Mouse (Mus musculus) spleen, postnatal 4 days (tissue): ENCODE results near the gene Cbx4.
A peak's percentile ranks its signal among the peaks of the same experiment; 100 is the strongest.

ENCODE experiments used
- DNase-seq, 2 experiments: peaks; one replicate each; pipeline ENCODE4 v3.0.0; 2022; ENCODE audit warnings: low spot score in 2 of 2

The Cbx4 gene

GRCm38 (mm10) chr11:119085279-119086062, 550 bp downstream of the Cbx4 start:
- peak; percentile 46 to 78 for DNase-seq

- DNase-seq = peak in 1 of 2 experiments; percentile 25
Observed at GRCm38 (mm10) chr11:119084446-119085278, 1.4 kb downstream of the Cbx4 start.

GRCm38 (mm10) chr11:119083724-119084445, 2.1 kb downstream of the Cbx4 start:
- peak; percentile 42 to 73 for DNase-seq

GRCm38 (mm10) chr11:119082638-119083599, 3.1 kb downstream of the Cbx4 start:
- DNase-seq = peak in 1 of 2 experiments; percentile 24

GRCm38 (mm10) chr11:119081839-119082637, 4.0 kb downstream of the Cbx4 start:
- DNase-seq = peak; percentile 55 to 82

GRCm38 (mm10) chr11:119081148-119081838, 4.7 kb downstream of the Cbx4 start:
- no peak for DNase-seq

- DNase-seq = no peak
Observed at GRCm38 (mm10) chr11:119080461-119081147, 5.4 kb downstream of the Cbx4 start.

GRCm38 (mm10) chr11:119079445-119079837, 6.6 kb downstream of the Cbx4 start:
- no peak for DNase-seq

- no peak for DNase-seq
Observed at GRCm38 (mm10) chr11:119078691-119079444, 7.2 kb downstream of the Cbx4 start.

GRCm38 (mm10) chr11:119077755-119078154, 8.3 kb downstream of the Cbx4 start:
- DNase-seq = no peak

- no peak for DNase-seq
Observed at GRCm38 (mm10) chr11:119075805-119076204, 10.2 kb downstream of the Cbx4 start.

- no peak for DNase-seq
Observed at GRCm38 (mm10) chr11:119073876-119074433, 12.1 kb downstream of the Cbx4 start.

- DNase-seq = no peak
Observed at GRCm38 (mm10) chr11:119072986-119073385, 13.0 kb downstream of the Cbx4 start.

GRCm38 (mm10) chr11:119072239-119072638, 13.8 kb downstream of the Cbx4 start:
- no peak for DNase-seq

- no peak for DNase-seq
Observed at GRCm38 (mm10) chr11:119066841-119067240, 19.2 kb downstream of the Cbx4 start.

- no peak for DNase-seq
Observed at GRCm38 (mm10) chr11:119059256-119059655, 26.8 kb downstream of the Cbx4 start.

- no peak for DNase-seq
Observed at GRCm38 (mm10) chr11:119058041-119058995, 27.7 kb downstream of the Cbx4 start.
